Mouse (Mus musculus) brain, embryonic 14.5 days (tissue): Measurements from ENCODE around the gene Vcan.

Source experiments
- CTCF ChIP-seq: fragments of 200-500 bp; IDR thresholded peaks from 2 replicates; pipeline ENCODE4 v1.5.1; 2012; ENCODE audit warnings: inconsistent platforms, mild to moderate bottlenecking, moderate library complexity, borderline replicate concordance; ENCODE audit not compliant: insufficient read depth, insufficient read length; ENCODE audit errors: extremely low read depth
- POLR2A ChIP-seq: fragments of 200-500 bp; IDR thresholded peaks from 2 replicates; pipeline ENCODE4 v1.6.1; 2012; ENCODE audit warnings: mild to moderate bottlenecking, inconsistent platforms, borderline replicate concordance; ENCODE audit not compliant: poor library complexity, insufficient read depth, insufficient read length, severe bottlenecking; ENCODE audit errors: extremely low read depth

DNA sequence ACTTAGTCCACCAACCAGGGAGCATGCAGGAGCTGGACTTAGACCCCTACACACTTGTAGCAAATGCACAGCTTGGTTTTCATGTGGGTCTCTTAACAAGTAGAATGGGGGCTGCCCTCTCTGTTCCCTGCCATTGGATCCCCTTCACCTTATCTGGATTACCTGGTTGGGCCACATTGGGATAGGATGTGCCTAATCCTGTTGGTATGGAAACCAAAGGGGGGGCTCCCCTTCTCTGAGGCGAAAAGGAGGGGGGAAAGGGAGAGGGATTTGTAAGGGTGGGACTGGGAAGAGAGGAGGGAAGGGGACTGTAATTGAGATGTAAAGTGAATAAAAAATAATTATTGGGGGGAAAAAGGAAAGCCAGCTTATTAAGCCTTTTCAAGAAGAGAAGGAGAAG, 35.5 kb upstream of the Vcan start:
- TF ChIP-seq CTCF = no peak
- TF ChIP-seq POLR2A = no peak
